8 mouse cellular contexts compared by ENCODE assay signal in the genomic region with DNA sequence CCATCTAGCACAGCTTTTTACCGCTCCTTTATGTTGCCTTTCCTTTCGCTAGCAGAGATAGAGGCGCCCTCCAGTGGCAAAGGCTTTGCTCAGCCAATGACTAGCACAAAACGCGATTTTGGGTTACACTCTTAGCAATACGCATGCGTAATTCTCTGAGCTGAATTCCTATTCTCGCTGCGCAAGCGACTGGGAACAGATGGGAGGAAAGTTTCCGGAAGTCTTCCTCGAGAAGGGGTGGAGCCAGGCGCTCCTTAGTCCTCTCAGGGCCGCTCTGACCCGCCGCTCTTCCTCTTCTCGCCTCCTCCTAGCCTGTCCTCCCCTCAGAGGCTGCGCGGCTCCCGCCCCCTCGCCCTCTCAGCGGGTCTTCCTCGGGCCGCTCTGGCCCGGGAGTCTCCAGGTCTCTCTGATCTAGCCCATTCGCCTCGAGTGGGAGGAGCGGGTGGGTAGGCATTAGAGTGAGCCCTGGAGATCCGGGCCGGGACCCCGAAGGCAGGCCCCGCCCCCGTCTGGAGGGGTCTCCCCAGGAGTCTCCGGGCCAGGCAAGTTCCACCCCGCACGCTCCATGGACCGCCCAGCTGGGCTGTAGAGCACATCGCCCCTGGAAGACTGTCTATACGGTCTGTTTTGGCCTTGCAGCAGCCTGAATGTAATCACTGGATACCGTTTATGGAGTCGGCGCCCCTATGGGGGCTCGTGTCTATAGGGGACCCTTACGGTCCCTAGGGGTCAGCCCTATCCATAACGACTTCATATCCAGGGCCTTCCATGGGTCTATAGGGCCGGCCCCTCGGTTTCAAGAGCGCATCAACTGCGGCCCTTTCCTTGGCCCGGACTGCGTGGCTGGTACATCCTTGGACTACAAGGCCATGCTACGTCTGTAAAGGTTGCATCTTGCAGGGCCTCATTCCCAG. TPM values are rescaled to one million over a fixed set of nuclear protein-coding genes. Genes with fewer than 3 reads are reported as not detected.
DNase-seq lines count a peak whose midpoint lies in the region; ATAC-seq and TF ChIP-seq lines count a peak whose summit lies in the region.

A gene (plus strand): TSS at position 633 of the 914 bp plus-strand sequence.

- TF ChIP-seq POLR2A in heart, adult 2 months (IDR thresholded peaks at IDR 0.05; ENCODE audit: insufficient read depth, low read depth, low read length): peak; percentile 71

- H3K4me3 ChIP-seq in embryonic facial prominence, embryonic 14.5 days (ENCODE audit: low read depth, low read length): peak within 1 kb of the TSS; percentile 65
- H3K4me3 ChIP-seq in heart, adult 2 months: peak within 1 kb of the TSS; percentile 81
- peak within 1 kb of the TSS; percentile 74 for H3K4me3 ChIP-seq in limb, embryonic 13.5 days
- H3K4me3 ChIP-seq in midbrain, embryonic 16.5 days (ENCODE audit: low read depth, low read length): peak within 1 kb of the TSS; percentile 76

- H3K9me3 ChIP-seq in embryonic facial prominence, embryonic 14.5 days (ENCODE audit: control insufficient read depth, low read length): no peaks in the 10 kb centered on the region
- H3K9me3 ChIP-seq in limb, embryonic 13.5 days: no peaks in the 10 kb centered on the region
- no peaks in the 10 kb centered on the region for H3K9me3 ChIP-seq in midbrain, embryonic 16.5 days (replicated peaks; ENCODE audit: control insufficient read depth, low read length, poor library complexity, severe bottlenecking)

- DNase-seq in 3T3-L1 (ENCODE audit: low read depth, low spot score): peak; percentile 99
- DNase-seq in adrenal gland, postnatal 4 days (ENCODE audit: low spot score in 2 of 2): peak; percentile 70 to 91
- DNase-seq in embryonic facial prominence, embryonic 14.5 days (ENCODE audit: low spot score): peak; percentile 100
- DNase-seq in heart, adult 2 months: peak; percentile 90 to 95
- DNase-seq in kidney, adult 8-10 months: peak; percentile 98
- DNase-seq in spleen, postnatal 10 days (ENCODE audit: low spot score in 2 of 2): peak; percentile 72 to 92

- H3K4me2 ChIP-seq in embryonic facial prominence, embryonic 14.5 days (ENCODE audit: low read depth, low read length): peak within 1 kb of the TSS; percentile 81
- H3K4me2 ChIP-seq in limb, embryonic 13.5 days (replicated peaks): peak within 1 kb of the TSS; percentile 99
- peak within 1 kb of the TSS; percentile 100 for H3K4me2 ChIP-seq in midbrain, embryonic 16.5 days (ENCODE audit: low read length)

- peak; percentile 96 for TF ChIP-seq CTCF in heart, adult 2 months (IDR thresholded peaks at IDR 0.05)

- H3K27ac ChIP-seq in embryonic facial prominence, embryonic 14.5 days (replicated peaks; ENCODE audit: low read depth, low read length): peak within 1 kb of the TSS; percentile 82
- H3K27ac ChIP-seq in heart, adult 2 months: peak within 1 kb of the TSS; percentile 80
- H3K27ac ChIP-seq in limb, embryonic 13.5 days: peak within 1 kb of the TSS; percentile 88
- H3K27ac ChIP-seq in midbrain, embryonic 16.5 days (ENCODE audit: low read length): peak within 1 kb of the TSS; percentile 90

- H3K27me3 ChIP-seq in embryonic facial prominence, embryonic 14.5 days (replicated peaks; ENCODE audit: control insufficient read depth, insufficient read depth, low read length): peaks cover 34% of the 10 kb centered on the region
- peaks cover 7% of the 10 kb centered on the region for H3K27me3 ChIP-seq in heart, adult 2 months (ENCODE audit: control insufficient read depth, insufficient read depth, low read length)
- peaks cover 44% of the 10 kb centered on the region for H3K27me3 ChIP-seq in limb, embryonic 13.5 days
- H3K27me3 ChIP-seq in midbrain, embryonic 16.5 days (ENCODE audit: control insufficient read depth, insufficient read depth, low read depth, low read length): peaks cover 26% of the 10 kb centered on the region

- H3K9ac ChIP-seq in embryonic facial prominence, embryonic 14.5 days (ENCODE audit: low read depth, low read length): peak within 1 kb of the TSS; percentile 73
- peak within 1 kb of the TSS; percentile 77 for H3K9ac ChIP-seq in heart, adult 2 months (ENCODE audit: low read depth, low read length)
- peak within 1 kb of the TSS; percentile 91 for H3K9ac ChIP-seq in limb, embryonic 13.5 days
- peak within 1 kb of the TSS; percentile 93 for H3K9ac ChIP-seq in midbrain, embryonic 16.5 days (ENCODE audit: low read depth, low read length)

- intact Hi-C loops in heart, adult 2 months (cut with DNase I): loop anchor here (1.0 to 5.0 kb wide), 4 partner anchors 18 to 81 kb away; a partner anchor contains a TSS

- WGBS in embryonic facial prominence, embryonic 14.5 days: 2% methylated on average over 49 of the region's 52 CpGs
- 4% methylated on average over 51 of the region's 52 CpGs for WGBS in heart, adult 2 months
- WGBS in limb, embryonic 13.5 days: 1% methylated on average over 52 of the region's 52 CpGs
- under 1% methylated on average over 52 of the region's 52 CpGs for WGBS in midbrain, embryonic 16.5 days

- no peaks in the 10 kb centered on the region for H3K36me3 ChIP-seq in embryonic facial prominence, embryonic 14.5 days (ENCODE audit: control insufficient read depth, insufficient read depth, low read length)
- H3K36me3 ChIP-seq in heart, adult 2 months (ENCODE audit: control insufficient read depth, insufficient read depth, low read length): no peaks in the 10 kb centered on the region
- H3K36me3 ChIP-seq in limb, embryonic 13.5 days: peaks cover 3% of the 10 kb centered on the region; the same call in 1 of the 2 replicates
- peaks cover 6% of the 10 kb centered on the region; the same call in 1 of the 2 replicates for H3K36me3 ChIP-seq in midbrain, embryonic 16.5 days (ENCODE audit: control insufficient read depth, insufficient read depth, low read length)

- peak; percentile 82 for TF ChIP-seq EP300 in heart, adult 2 months (IDR thresholded peaks at IDR 0.05; ENCODE audit: insufficient read depth, low read depth, low read length)

- no peaks in the 10 kb centered on the region for H3K79me2 ChIP-seq in heart, adult 2 months (replicated peaks; ENCODE audit: control insufficient read depth, insufficient read depth, low read length)

- peak; percentile 99 for ATAC-seq in embryonic facial prominence, embryonic 14.5 days (ENCODE audit: low read depth)
- peak; percentile 98 for ATAC-seq in limb, embryonic 13.5 days (ENCODE audit: low FRiP score, low read depth)
- ATAC-seq in midbrain, embryonic 16.5 days: peak; percentile 99

- H3K4me1 ChIP-seq in embryonic facial prominence, embryonic 14.5 days (ENCODE audit: control insufficient read depth, insufficient read depth, low read length): peaks cover 13% of the 10 kb centered on the region; the same call in 1 of the 2 replicates
- peaks cover 3% of the 10 kb centered on the region; the same call in 1 of the 2 replicates for H3K4me1 ChIP-seq in heart, adult 2 months (ENCODE audit: control insufficient read depth, insufficient read depth, low read length)
- H3K4me1 ChIP-seq in limb, embryonic 13.5 days: peaks cover 45% of the 10 kb centered on the region
- peaks cover 42% of the 10 kb centered on the region for H3K4me1 ChIP-seq in midbrain, embryonic 16.5 days (ENCODE audit: control insufficient read depth, insufficient read depth, low read length)

RNA-seq across cellular contexts. Expression of the gene that starts here (rescaled TPM):
- total RNA-seq in adrenal gland, postnatal 4 days (2021): 10 to 100 TPM; 51.4 to 55.6 TPM
- polyA plus RNA-seq in embryonic facial prominence, embryonic 14.5 days (2014; fragmentation: Nextera tagmentation; extraction: Ambion mirVana): 15.4 and 15.8 TPM in 2 replicates
- 10 to 100 TPM; 28.9 to 31.7 TPM for total RNA-seq in heart, adult 2 months (2021)
- 21.5 and 24.8 TPM in 2 replicates for polyA plus RNA-seq in heart, adult 2 months (2012; rRNA removed)
- polyA plus RNA-seq in limb, embryonic 13.5 days (2015; fragmentation: Nextera tagmentation; extraction: Ambion mirVana): 18.1 and 19.5 TPM in 2 replicates
- polyA plus RNA-seq in midbrain, embryonic 16.5 days (2015; fragmentation: Nextera tagmentation; extraction: Ambion mirVana): 23.2 and 23.4 TPM in 2 replicates

Comparison
In these comparisons a context has a peak if more than half of its experiments do, and no peak if none do; other contexts are left out.
1. Peak in every context shown above with its lines: DNase-seq, ATAC-seq, H3K4me3 ChIP-seq and H3K27ac ChIP-seq.